Mouse (Mus musculus) intestine, postnatal 0 days (tissue): Measurements from ENCODE around the gene Tmem91. TPM values are rescaled to one million over a fixed set of nuclear protein-coding genes. Genes with fewer than 3 reads are reported as not detected.
A peak's percentile ranks its signal among the peaks of the same experiment; 100 is the strongest.

ENCODE experiments used
- ATAC-seq: fragments of 200-750 bp; cut with Nextera tagmentation; 2 replicates; pipeline ENCODE4 v1.8.0; 2017; ENCODE audit warnings: mild to moderate bottlenecking, moderate TSS enrichment, moderate library complexity
- H3K27ac ChIP-seq: fragments of 300-500 bp; sonication (generic); 2 replicates; pipeline ENCODE4 v1.5.1; 2014; ENCODE audit warnings: mild to moderate bottlenecking, low read depth, low read length, moderate library complexity
- H3K27me3 ChIP-seq: fragments of 300-500 bp; sonication (generic); replicated peaks from 2 replicates; pipeline ENCODE4 v1.6.1; 2014; ENCODE audit warnings: low read length, mixed read lengths; ENCODE audit not compliant: control insufficient read depth, insufficient read depth
- H3K36me3 ChIP-seq: fragments of 300-500 bp; sonication (generic); 2 replicates; pipeline ENCODE4 v1.6.1; 2014; ENCODE audit warnings: mild to moderate bottlenecking, moderate library complexity; ENCODE audit not compliant: control insufficient read depth, insufficient read depth
- H3K4me1 ChIP-seq: fragments of 300-500 bp; sonication (generic); replicated peaks from 2 replicates; pipeline ENCODE4 v1.6.1; 2014; ENCODE audit warnings: antibody characterized with exemption, low read length, mixed read lengths; ENCODE audit not compliant: control insufficient read depth, insufficient read depth
- H3K4me2 ChIP-seq: fragments of 300-500 bp; sonication (generic); replicated peaks from 2 replicates; pipeline ENCODE4 v1.6.1; 2014; ENCODE audit warnings: low read depth, mild to moderate bottlenecking, moderate library complexity
- H3K4me3 ChIP-seq: fragments of 300-500 bp; sonication (generic); 2 replicates; pipeline ENCODE4 v1.5.1; 2014; ENCODE audit warnings: low read depth, low read length
- H3K9ac ChIP-seq: fragments of 300-500 bp; sonication (generic); 2 replicates; pipeline ENCODE4 v1.6.1; 2014; ENCODE audit warnings: mild to moderate bottlenecking, low read depth, low read length
- H3K9me3 ChIP-seq: fragments of 300-500 bp; sonication (generic); 2 replicates; pipeline ENCODE4 v1.6.1; 2016; ENCODE audit warnings: mixed run types; ENCODE audit not compliant: control insufficient read depth
- CTCF ChIP-seq: sonication (generic); IDR thresholded peaks from 2 replicates; pipeline ENCODE4 v1.5.1; 2016; ENCODE audit warnings: low read depth, mild to moderate bottlenecking, control low read depth, antibody characterized with exemption, moderate library complexity
- WGBS: fragments of 180-500 bp; shearing (Covaris S2); extraction: QIAGEN DNeasy Blood & Tissue Kit; methylation state at CpG from one replicate; pipeline ENCODE4 v1.1.7; 2014; 5-methylcytosine and 5-hydroxymethylcytosine counted together
- polyA plus RNA-seq: library from polyadenylated mRNA; unstranded; fragments of >200 nt; fragmentation: Nextera tagmentation; extraction: Ambion mirVana; gene quantifications from 2 replicates; pipeline ENCODE4 v1.2.1, GENCODE M21; 2015

The Tmem91 gene
- polyA plus RNA-seq, 1 experiment from 2014 or later, result 1.3 TPM

- TF ChIP-seq CTCF, result peak; percentile 34
- no peaks in the 10 kb centered on the region; the same call in 1 of the 2 replicates for H3K4me1 ChIP-seq
- H3K4me2 ChIP-seq, result no peak overlapping the region
- WGBS, result 94% methylated on average over 2 of the region's 2 CpGs
- H3K4me3 ChIP-seq, result no peak overlapping the region
- no peaks in the 10 kb centered on the region for H3K9me3 ChIP-seq
- H3K27ac ChIP-seq, result no peak overlapping the region
- H3K9ac ChIP-seq, result no peak overlapping the region
- no peaks in the 10 kb centered on the region for H3K27me3 ChIP-seq
- no peaks in the 10 kb centered on the region for H3K36me3 ChIP-seq
- no peak for ATAC-seq
Measured at GRCm38 (mm10) chr7:25702350-25702749, 27.4 kb upstream of the Tmem91 start.

- H3K9ac ChIP-seq, result no peak overlapping the region
- H3K27me3 ChIP-seq, result no peaks in the 10 kb centered on the region
- H3K4me1 ChIP-seq, result no peaks in the 10 kb centered on the region; the same call in 1 of the 2 replicates
- no peak overlapping the region for H3K27ac ChIP-seq
- no peak overlapping the region for H3K4me2 ChIP-seq
- peaks cover 7% of the 10 kb centered on the region; the same call in 1 of the 2 replicates for H3K36me3 ChIP-seq
- peak; percentile 31 for TF ChIP-seq CTCF
- 74% methylated on average over 12 of the region's 12 CpGs for WGBS
- no peak for ATAC-seq
- H3K9me3 ChIP-seq, result no peaks in the 10 kb centered on the region
- H3K4me3 ChIP-seq, result no peak overlapping the region
Measured at GRCm38 (mm10) chr7:25700732-25701131, 25.8 kb upstream of the Tmem91 start.

- WGBS, result 61% methylated on average over 13 of the region's 13 CpGs
- no peak overlapping the region for H3K4me2 ChIP-seq
- 0 out of 2 replicates have a peak, but pooled peaks have one; percentile 9 for TF ChIP-seq CTCF
- peaks cover 7% of the 10 kb centered on the region; the same call in 1 of the 2 replicates for H3K36me3 ChIP-seq
- no peak overlapping the region for H3K27ac ChIP-seq
- ATAC-seq, result no peak
- no peak overlapping the region for H3K9ac ChIP-seq
- H3K4me3 ChIP-seq, result no peak overlapping the region
- H3K4me1 ChIP-seq, result no peaks in the 10 kb centered on the region; the same call in 1 of the 2 replicates
- no peaks in the 10 kb centered on the region for H3K27me3 ChIP-seq
- H3K9me3 ChIP-seq, result no peaks in the 10 kb centered on the region
Measured at GRCm38 (mm10) chr7:25699851-25700250, 24.9 kb upstream of the Tmem91 start.

- H3K4me2 ChIP-seq, result no peak overlapping the region
- no peak overlapping the region for H3K27ac ChIP-seq
- 65% methylated on average over 8 of the region's 8 CpGs for WGBS
- no peak overlapping the region for H3K4me3 ChIP-seq
- no peaks in the 10 kb centered on the region for H3K4me1 ChIP-seq
- no peaks in the 10 kb centered on the region for H3K27me3 ChIP-seq
- no peak for ATAC-seq
- TF ChIP-seq CTCF, result no peak
- no peak overlapping the region for H3K9ac ChIP-seq
- peaks cover 20% of the 10 kb centered on the region; the same call in 1 of the 2 replicates for H3K36me3 ChIP-seq
- no peaks in the 10 kb centered on the region for H3K9me3 ChIP-seq
Measured at GRCm38 (mm10) chr7:25694104-25694503, 19.1 kb upstream of the Tmem91 start.

GRCm38 (mm10) chr7:25690051-25690450 is 15.1 kb upstream of the Tmem91 start:
- WGBS, result 61% methylated on average over 5 of the region's 5 CpGs
- H3K27ac ChIP-seq, result no peak overlapping the region

GRCm38 (mm10) chr7:25689603-25690021 is 14.6 kb upstream of the Tmem91 start:
- 0 out of 2 replicates have a peak, but pooled peaks have one; percentile 1 for ATAC-seq
- WGBS, result 13% methylated on average over 12 of the region's 12 CpGs
- Histone ChIP-seq H3K27me3 (no peaks in the 10 kb centered on the region), H3K9ac (no peak overlapping the region), H3K27ac (no peak overlapping the region), H3K4me3 (peak overlapping the region; percentile 63), H3K9me3 (no peaks in the 10 kb centered on the region), H3K4me2 (peak overlapping the region; percentile 94), H3K36me3 (peaks cover 13% of the 10 kb centered on the region; the same call in 1 of the 2 replicates), H3K4me1 (no peaks in the 10 kb centered on the region; the same call in 1 of the 2 replicates)
- no peak for TF ChIP-seq CTCF

More at GRCm38 (mm10) chr7:25690051-25690450, 15.1 kb upstream of the Tmem91 start:
- Histone ChIP-seq H3K27me3 (no peaks in the 10 kb centered on the region), H3K4me1 (no peaks in the 10 kb centered on the region; the same call in 1 of the 2 replicates), H3K4me3 (no peak overlapping the region), H3K36me3 (peaks cover 13% of the 10 kb centered on the region; the same call in 1 of the 2 replicates), H3K9ac (no peak overlapping the region), H3K4me2 (peak overlapping the region; percentile 94), H3K9me3 (no peaks in the 10 kb centered on the region)
- no peak for TF ChIP-seq CTCF
- ATAC-seq, result no peak
